Mouse (Mus musculus): Measurements from ENCODE around the gene Ubash3b.

DNA sequence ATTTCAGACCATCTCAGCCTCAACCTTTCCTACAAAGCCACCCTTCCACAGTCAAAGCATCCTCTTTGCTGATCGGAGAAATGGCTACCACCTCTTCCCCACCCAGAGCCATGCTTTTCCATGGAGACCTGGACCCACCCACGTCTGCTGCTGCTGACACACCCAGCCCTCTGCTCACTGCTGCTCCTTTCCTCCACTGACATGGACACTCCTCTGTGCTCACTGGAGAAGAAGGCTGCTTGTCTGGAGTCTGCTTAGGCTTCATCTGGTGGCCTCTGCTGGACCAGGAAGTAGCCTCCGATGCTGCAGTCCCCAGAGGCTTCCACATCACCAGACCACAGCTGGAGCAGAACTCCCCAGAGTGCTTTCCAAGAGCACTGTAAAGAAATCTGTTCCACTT, 34.8 kb downstream of the Ubash3b start:
- TF ChIP-seq CHD2 (IDR thresholded peaks at IDR 0.05; ENCODE audit: low read depth, low read length): no peak
- no peak for TF ChIP-seq ZC3H11A (IDR thresholded peaks at IDR 0.05; ENCODE audit: borderline replicate concordance, low read depth, low read length)
